Mouse (Mus musculus) small intestine, adult 2 months (tissue): ENCODE measurements around the gene Nuak1. TPM values are rescaled to one million over a fixed set of nuclear protein-coding genes. Genes with fewer than 3 reads are reported as not detected.

Experiments
- H3K27ac ChIP-seq: fragments of 200-500 bp; 2 replicates; pipeline ENCODE4 v1.5.1; 2012; ENCODE audit warnings: low read depth, low read length, control low read depth, inconsistent platforms; ENCODE audit not compliant: insufficient read depth
- H3K27me3 ChIP-seq: fragments of 200-500 bp; 2 replicates; pipeline ENCODE4 v1.6.1; 2012; ENCODE audit warnings: mild to moderate bottlenecking, moderate library complexity, low read length, inconsistent platforms; ENCODE audit not compliant: control insufficient read depth, insufficient read depth
- H3K36me3 ChIP-seq: fragments of 200-500 bp; 2 replicates; pipeline ENCODE4 v1.6.1; 2012; ENCODE audit warnings: mild to moderate bottlenecking, low read length, control low read depth, inconsistent platforms; ENCODE audit not compliant: control insufficient read depth, insufficient read depth
- H3K4me1 ChIP-seq: fragments of 200-500 bp; 2 replicates; pipeline ENCODE4 v1.6.1; 2012; ENCODE audit warnings: low read length, inconsistent platforms, mixed read lengths; ENCODE audit not compliant: control insufficient read depth, insufficient read depth, insufficient read length
- H3K4me3 ChIP-seq: fragments of 200-500 bp; 2 replicates; pipeline ENCODE4 v1.5.1; 2012; ENCODE audit warnings: low read depth, mild to moderate bottlenecking, control low read depth, inconsistent platforms, low read length, moderate library complexity
- CTCF ChIP-seq: fragments of 200-500 bp; IDR thresholded peaks from 2 replicates; pipeline ENCODE4 v1.5.1; 2012; ENCODE audit warnings: low read depth, mild to moderate bottlenecking, control low read depth, inconsistent platforms, low read length, moderate library complexity, mixed read lengths; ENCODE audit not compliant: insufficient replicate concordance, insufficient read length; ENCODE audit errors: extremely low read depth
- POLR2A ChIP-seq: fragments of 200-500 bp; IDR thresholded peaks from 2 replicates; pipeline ENCODE4 v1.6.1; 2012; ENCODE audit warnings: low read depth, mild to moderate bottlenecking, control low read depth, inconsistent platforms, low read length, moderate library complexity
- WGBS: fragments of 180-500 bp; shearing (Covaris S2); methylation state at CpG from one replicate; pipeline ENCODE4 v1.1.7; 2018; 5-methylcytosine and 5-hydroxymethylcytosine counted together
- polyA plus RNA-seq: library from polyadenylated mRNA; depleted of rRNA; stranded (reverse); fragments of >200 nt; gene quantifications from 2 replicates; pipeline ENCODE4 v1.2.3, GENCODE M21; 2012

The Nuak1 gene
- polyA plus RNA-seq, 1 experiment: 2.7 TPM

- Histone ChIP-seq H3K27ac (no peak overlapping the region), H3K4me1 (no peaks in the 10 kb centered on the region; the same call in 1 of the 2 replicates), H3K27me3 (no peaks in the 10 kb centered on the region), H3K36me3 (no peaks in the 10 kb centered on the region), H3K4me3 (no peak overlapping the region)
- WGBS: 73% methylated on average over 8 of the region's 8 CpGs
- TF ChIP-seq CTCF: no peak
- no peak for TF ChIP-seq POLR2A
Measured at GRCm38 (mm10) chr10:84416752-84417151, 23.6 kb downstream of the Nuak1 start.

DNA sequence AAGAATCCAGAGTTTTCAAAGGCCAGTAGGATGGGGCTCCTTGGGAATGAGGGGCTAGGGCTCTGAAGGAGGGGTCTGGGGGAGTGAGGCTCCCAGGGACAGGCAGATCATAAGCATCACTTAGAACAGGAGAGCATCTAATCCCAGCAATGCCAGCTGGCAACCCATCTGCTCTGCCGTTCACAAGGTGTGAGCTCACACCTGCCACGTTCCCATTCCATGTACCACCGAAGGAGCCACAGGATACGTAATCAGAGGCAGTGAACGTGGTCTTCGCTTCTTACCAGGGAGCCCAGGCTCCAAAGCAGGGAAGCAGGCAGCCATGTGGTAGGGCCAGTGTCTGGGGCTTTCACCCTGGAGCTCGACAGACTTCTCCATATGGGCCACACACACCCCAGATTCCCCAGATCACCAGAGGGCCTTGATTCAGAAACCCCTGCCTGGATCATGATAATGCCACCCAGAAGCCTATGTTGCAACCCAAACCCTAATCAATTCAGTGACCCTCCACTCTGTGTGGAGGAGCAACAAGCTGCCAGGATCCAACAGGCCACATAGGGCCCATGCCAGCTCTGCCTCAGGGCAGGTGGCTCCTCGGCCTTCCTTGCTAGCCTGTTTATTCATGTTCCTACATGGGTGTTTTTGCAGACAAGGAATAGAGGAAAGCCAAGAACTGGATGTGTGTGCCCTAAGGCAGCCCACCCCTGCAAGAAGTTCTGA, 25.3 kb downstream of the Nuak1 start:
- Histone ChIP-seq H3K27ac (no peak overlapping the region), H3K4me3 (no peak overlapping the region), H3K27me3 (no peaks in the 10 kb centered on the region), H3K36me3 (no peaks in the 10 kb centered on the region), H3K4me1 (no peaks in the 10 kb centered on the region; the same call in 1 of the 2 replicates)
- 85% methylated on average over 8 of the region's 8 CpGs for WGBS
- no peak for TF ChIP-seq POLR2A
- no peak for TF ChIP-seq CTCF

GRCm38 (mm10) chr10:84413310-84413709, 27.1 kb downstream of the Nuak1 start:
- no peaks in the 10 kb centered on the region; the same call in 1 of the 2 replicates for H3K4me1 ChIP-seq
- H3K27me3 ChIP-seq: no peaks in the 10 kb centered on the region
- TF ChIP-seq POLR2A: no peak
- no peak for TF ChIP-seq CTCF
- 74% methylated on average over 6 of the region's 6 CpGs for WGBS
- no peaks in the 10 kb centered on the region for H3K36me3 ChIP-seq
- no peak overlapping the region for H3K27ac ChIP-seq
- no peak overlapping the region for H3K4me3 ChIP-seq

DNA sequence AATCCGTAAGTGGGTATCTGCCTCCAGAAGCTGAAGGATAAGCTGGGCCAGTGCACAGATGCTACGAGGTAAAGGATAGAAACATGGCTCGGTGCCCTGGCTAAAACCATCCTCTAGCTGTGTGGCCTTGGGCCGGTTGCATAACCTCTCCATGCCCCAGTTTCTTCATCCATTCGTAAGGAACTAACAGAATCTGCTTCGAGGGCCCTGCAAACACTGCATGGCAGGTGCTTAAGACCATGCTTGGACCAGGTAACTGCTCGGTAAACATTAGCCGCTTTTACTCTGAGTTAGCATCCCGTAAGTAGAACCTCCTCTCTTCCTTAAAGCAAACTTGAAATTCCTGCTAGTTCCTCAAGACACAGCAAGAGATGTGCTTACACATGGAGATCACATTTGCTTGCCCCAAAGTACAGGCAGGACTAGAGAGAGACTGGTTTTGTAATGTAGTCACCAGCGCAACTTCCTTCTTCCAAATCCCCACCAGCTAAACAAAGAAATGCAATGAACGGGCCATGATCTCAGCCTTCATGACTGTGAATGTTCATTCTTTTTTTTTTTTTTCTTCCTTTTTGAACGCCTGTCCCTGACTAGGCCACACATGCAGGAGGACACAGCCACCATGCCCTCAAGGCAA, 28.0 kb downstream of the Nuak1 start:
- Histone ChIP-seq H3K4me3 (no peak overlapping the region), H3K27me3 (no peaks in the 10 kb centered on the region), H3K4me1 (no peaks in the 10 kb centered on the region; the same call in 1 of the 2 replicates), H3K27ac (no peak overlapping the region), H3K36me3 (no peaks in the 10 kb centered on the region)
- TF ChIP-seq CTCF (no peak), POLR2A (no peak)
- WGBS: 63% methylated on average over 12 of the region's 12 CpGs

DNA sequence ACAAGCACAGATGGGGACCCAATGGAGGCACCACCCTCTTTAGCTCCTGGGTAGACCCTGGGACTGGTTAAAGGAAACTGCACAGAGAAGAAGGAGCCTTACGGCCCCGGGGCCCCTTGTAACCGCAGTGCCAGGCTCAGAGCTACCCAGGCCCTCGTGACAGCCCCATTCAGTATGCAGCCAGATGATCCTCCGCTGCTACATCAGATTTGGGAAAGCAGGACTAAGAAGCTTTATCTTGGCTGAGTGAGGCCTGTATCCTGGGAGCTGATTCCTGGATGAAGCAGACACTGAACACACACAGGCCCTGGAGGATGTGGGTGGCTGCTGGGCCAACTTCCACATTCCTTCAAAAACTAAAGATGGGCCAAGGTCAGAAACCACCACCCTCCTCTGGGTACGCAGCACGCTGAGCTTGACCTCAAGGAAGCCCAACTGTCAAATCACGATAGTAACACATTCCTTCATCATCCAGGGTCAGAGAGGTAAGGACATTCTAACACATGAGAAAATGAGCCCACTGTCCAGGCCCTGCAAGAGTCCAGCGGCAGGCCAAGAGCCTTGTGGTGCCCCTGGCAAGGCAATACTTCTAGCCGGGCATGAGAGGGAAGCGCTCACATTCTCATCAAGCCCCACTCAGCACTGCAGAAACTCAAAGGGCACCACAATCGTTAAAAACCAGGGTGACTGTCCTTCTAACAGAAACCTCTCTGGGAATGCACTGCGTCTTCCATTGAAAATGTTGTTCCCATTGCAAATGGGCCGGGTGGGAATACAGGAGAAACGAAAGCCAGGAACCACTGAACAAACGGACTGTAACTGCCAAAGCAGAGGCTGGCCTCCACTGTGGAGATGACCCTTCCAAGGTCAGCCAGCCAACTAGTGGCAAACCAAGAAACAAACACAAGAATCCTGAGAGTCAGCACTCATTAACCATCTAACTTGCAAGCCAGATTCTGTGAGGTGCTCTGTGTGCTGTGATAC, 29.0 kb downstream of the Nuak1 start:
- no peak for TF ChIP-seq CTCF
- 85% methylated on average over 16 of the region's 16 CpGs for WGBS
- no peaks in the 10 kb centered on the region for H3K36me3 ChIP-seq
- H3K27me3 ChIP-seq: no peaks in the 10 kb centered on the region
- no peak overlapping the region for H3K4me3 ChIP-seq
- no peaks in the 10 kb centered on the region; the same call in 1 of the 2 replicates for H3K4me1 ChIP-seq
- no peak overlapping the region for H3K27ac ChIP-seq

DNA sequence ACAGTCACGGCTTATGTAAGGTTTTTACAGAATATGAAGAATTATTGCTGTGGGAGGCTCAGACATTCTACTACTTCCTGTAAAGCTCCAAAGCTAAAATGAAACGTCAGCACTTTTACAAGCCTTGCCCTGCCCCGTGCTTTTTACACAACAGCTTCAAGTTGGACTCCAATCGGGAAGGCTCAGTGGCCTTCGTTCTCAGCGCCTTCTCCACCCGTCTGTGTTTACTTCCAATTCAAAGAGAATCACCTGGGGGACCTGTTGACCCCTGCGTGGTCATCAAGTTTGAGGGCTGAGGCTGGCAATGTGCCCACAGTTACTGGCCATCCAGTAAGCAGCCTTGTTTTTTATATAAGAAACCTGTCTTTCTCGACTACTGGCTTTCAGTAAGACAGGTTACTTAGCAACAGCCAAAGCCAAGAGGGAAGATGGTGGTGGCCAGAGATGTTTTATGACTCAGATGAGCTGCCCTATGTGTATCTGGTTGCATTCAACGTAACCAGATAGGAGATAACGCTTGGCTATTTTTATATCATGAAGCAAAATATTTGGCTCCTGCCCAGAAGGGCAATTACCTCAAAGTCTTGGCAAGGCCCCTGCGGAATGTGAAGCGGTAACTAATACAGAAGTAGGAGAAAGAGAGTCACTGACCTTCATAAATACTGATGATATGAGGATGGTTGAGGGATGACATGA, 31.3 kb downstream of the Nuak1 start:
- 24% methylated on average over 13 of the region's 13 CpGs for WGBS
- Histone ChIP-seq H3K4me1 (no peaks in the 10 kb centered on the region; the same call in 1 of the 2 replicates), H3K4me3 (peak overlapping the region; percentile 20; the same call in 1 of the 2 replicates), H3K27ac (no peak overlapping the region), H3K27me3 (no peaks in the 10 kb centered on the region), H3K36me3 (no peaks in the 10 kb centered on the region)
- no peak for TF ChIP-seq POLR2A
